Mouse (Mus musculus): Measurements from ENCODE around the gene E2f7. TPM values are rescaled to one million over a fixed set of nuclear protein-coding genes. Genes with fewer than 3 reads are reported as not detected.
A peak's percentile ranks its signal among the peaks of the same experiment; 100 is the strongest.

Gene E2f7
- polyA plus RNA-seq, 1 experiment = 0.22 TPM

DNA sequence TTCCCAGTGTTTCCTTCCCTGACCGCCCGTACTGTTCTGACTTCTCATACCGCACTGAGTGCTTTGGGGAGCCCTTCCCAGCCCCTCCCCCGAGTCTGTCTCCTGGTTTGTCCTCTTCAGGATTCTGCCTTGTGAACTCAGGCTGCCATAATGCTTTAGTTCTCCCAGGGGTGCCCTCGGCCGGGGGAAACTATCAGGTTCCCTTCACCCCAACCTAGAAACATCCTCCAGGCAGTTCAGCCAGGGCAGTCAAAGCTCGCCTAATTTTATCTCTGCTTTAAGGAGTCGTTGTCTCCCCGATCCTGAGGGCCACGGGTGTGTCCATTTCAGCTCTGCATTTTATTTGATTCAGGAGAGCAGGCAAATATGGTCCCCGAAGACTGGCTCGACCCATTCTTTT is 28.0 kb downstream of the E2f7 start:
- no peak for DNase-seq (ENCODE audit: extremely low spot score in 1 of 2, low spot score in 1 of 2)

GRCm38 (mm10) chr10:110773878-110774277 is 28.6 kb downstream of the E2f7 start:
- no peak for DNase-seq (ENCODE audit: extremely low spot score in 1 of 2, low spot score in 1 of 2)

DNA sequence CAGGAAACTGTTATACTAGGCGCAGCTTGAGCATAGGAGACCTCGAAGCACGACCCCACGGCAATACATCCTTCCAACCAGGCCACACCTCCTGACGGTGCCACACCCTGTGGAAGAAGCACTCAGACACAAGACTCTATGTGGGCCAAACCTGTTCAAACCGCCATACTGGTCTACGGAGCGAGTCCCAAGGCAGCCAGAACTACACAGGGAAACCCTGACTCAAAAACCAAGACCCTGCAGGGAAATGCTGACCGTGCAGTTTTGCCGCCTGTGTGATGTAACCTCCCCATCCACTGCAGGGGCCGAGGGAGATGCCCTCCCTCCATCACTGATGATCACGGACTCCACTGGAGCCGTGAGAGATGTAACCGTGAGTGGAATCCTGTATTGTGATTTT is 36.5 kb downstream of the E2f7 start:
- DNase-seq (ENCODE audit: extremely low spot score in 1 of 2, low spot score in 1 of 2) = no peak

- DNase-seq (ENCODE audit: extremely low spot score in 1 of 2, low spot score in 1 of 2) = no peak
Measured at GRCm38 (mm10) chr10:110782655-110783054, 37.4 kb downstream of the E2f7 start.

DNA sequence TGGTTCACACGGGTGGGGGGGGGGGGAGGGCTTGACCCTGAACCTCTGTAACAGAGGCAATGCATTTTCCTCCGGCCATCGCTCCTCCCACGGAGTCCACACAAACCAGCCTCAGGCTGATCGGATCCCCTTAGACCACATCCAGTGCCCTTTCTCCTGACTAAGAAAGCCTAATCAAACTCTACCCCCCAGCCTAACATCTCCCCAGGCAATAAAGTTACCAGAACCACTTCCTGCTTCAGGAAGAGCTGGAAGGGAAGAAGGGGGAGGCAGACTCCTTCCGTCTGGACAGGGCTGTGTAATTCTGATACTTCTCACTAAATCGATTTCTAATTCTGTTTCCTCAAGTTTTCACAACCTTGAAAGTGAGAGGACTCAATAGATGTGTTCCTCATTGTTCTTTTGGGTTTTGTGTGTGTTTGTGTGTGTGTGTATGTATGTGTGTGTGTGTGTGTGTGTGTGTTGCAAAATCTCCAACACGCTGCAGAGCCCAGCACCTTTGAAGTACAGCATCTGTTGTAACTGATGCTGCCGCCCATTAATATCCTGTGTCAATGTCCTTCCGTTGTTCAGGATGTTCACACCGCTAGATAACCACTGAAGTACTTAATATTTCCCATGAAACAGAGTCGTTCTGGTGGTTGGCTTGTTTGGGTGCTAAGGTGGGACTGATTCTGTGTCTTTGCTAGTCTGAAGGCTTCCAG is 43.0 kb downstream of the E2f7 start:
- DNase-seq (ENCODE audit: extremely low spot score in 1 of 2, low spot score in 1 of 2) = no peak

DNA sequence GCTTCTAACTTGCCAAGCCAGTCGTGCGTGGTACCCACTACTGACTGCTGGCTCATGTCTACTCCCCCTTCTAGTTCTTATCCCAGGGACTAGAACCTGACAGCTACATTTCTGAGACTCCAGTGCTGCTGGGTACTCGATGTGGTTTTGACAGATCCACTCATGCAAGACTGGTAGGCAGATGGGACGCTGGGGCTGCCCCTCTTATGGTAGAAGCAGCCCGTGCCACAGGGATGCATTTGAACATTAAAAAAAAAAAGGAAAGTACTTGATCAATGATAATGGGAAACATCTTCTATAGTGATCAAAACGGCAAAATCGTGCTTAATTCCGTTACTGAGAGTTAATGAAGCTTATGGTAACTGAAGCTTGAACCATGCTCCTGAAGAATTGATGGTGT is 44.4 kb downstream of the E2f7 start:
- DNase-seq (ENCODE audit: extremely low spot score in 1 of 2, low spot score in 1 of 2) = no peak

DNA sequence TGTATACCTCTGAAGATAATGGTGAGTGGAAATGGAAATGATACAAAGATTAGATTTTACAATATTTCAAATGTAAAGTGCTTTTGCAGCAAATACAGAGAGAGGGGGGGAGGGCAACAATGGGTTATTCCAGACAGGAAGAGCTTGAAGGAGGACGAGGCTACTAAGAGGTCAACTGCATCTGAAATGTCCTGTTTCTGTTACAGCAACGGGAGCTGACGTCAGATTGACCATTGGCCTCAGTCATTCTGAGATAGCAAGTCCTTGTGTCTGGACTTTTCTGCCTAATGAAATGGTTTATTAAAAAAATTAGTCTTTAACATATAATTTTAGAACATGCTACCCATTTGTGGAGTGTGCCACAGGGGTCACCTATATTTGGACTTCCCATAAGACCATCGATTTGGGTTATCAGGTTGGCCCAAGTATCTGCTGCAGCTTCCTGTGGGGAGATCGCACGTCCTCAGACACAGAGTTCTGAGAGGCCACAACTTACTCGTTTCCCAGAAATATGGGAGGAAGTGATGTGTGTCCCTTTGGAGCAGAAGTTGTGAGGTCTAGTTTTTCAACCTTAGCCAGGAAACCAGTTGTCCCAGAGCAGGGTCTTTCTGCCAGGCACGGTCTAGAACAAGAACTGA is 48.0 kb downstream of the E2f7 start:
- no peak for DNase-seq (ENCODE audit: extremely low spot score in 1 of 2, low spot score in 1 of 2)

- DNase-seq (ENCODE audit: extremely low spot score in 1 of 2, low spot score in 1 of 2) = peak in 1 of 2 experiments; percentile 65
Measured at GRCm38 (mm10) chr10:110794564-110795205, 49.4 kb downstream of the E2f7 start.

- peak in 1 of 2 experiments; percentile 12 for DNase-seq (ENCODE audit: extremely low spot score in 1 of 2, low spot score in 1 of 2)
Measured at GRCm38 (mm10) chr10:110795206-110795796, 50.1 kb downstream of the E2f7 start.

- DNase-seq (ENCODE audit: extremely low spot score in 1 of 2, low spot score in 1 of 2) = no peak
Measured at GRCm38 (mm10) chr10:110801296-110801695, 56.1 kb downstream of the E2f7 start.

GRCm38 (mm10) chr10:110804279-110805024 is 59.2 kb downstream of the E2f7 start:
- DNase-seq (ENCODE audit: extremely low spot score in 1 of 2, low spot score in 1 of 2) = no peak

DNA sequence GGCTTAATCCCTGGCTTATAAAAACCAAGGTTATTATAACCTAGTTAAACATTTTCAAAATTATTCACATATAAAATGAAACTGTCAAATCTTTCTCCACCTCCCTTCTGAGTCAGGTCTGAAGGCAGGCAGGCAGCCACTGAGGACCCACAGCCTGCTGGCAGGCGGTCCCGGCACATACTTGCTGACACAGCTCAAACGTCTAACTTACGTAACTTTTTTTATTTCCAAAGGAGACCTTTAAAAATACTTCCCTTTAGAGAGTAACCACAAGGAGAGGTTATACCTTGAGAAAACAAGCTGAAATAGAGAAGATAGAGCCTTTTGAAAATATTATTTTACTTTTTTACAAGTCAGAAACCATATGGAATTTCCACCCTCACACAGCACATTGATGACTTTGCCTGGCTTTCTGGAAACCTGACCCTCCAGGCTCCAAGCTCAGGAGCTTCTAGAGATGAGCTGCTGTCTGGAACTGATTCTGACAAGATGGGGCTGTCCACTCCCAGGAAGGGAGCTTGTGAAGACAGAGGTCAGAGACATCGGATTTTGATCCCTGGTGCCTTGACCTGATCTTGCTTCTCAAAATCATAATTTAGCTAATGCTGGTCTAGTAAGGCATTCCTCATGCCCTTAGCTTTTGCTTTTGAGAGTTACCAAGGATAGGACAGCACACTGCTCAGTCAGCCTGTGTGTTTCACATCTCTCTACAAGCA is 59.9 kb downstream of the E2f7 start:
- DNase-seq (ENCODE audit: extremely low spot score in 1 of 2, low spot score in 1 of 2) = peak in 1 of 2 experiments; percentile 14

- DNase-seq (ENCODE audit: extremely low spot score in 1 of 2, low spot score in 1 of 2) = no peak
Measured at GRCm38 (mm10) chr10:110806471-110806870, 61.2 kb downstream of the E2f7 start.

GRCm38 (mm10) chr10:110810528-110810927 is 65.3 kb downstream of the E2f7 start:
- no peak for DNase-seq (ENCODE audit: extremely low spot score in 1 of 2, low spot score in 1 of 2)

DNA sequence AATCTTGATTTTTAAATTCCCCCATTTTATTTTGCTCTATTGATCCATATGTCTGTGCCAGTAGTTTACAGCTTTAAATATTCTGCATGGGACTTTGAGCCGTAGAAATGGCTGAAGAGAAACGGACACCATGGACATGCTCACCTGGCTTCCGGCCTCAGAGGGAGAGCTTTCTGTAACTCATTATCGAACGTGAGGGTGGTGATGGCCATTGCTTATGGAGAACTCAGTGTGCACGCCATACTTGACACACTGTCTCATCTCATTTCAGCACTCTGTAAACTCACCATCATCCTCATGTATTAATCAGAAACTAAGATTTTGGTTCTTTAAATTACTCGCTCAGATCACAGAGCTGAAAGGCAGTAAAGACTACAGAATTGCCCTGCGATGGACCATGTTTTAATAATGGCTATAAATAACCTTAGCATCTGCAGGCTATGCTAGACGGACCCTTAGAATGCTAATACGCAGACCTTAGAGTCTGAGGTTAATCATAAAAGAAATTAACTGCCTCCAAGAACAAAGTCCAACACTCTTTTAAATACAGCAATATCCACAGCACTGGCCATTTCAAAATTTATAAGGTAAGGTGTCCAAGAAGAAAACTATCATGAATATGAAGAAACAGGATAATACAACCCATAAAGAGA is 66.1 kb downstream of the E2f7 start:
- no peak for DNase-seq (ENCODE audit: extremely low spot score in 1 of 2, low spot score in 1 of 2)

DNA sequence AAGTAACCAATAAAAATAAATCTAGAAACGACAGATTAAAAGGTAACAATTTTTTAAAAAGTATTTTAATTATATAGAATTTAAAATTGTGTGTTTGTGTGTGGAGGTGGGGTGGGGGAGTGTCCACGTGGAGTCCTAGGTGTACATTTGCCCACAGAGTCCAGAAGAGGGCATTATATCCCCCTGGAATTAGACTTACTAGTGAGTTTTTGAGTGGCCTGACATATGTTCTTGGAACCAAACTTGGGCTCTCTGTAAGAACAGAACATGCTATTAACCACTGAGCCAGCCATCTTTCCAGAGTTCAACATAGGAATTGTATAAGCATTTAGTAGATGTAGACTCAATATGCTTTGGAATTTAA is 66.6 kb downstream of the E2f7 start:
- no peak for DNase-seq (ENCODE audit: extremely low spot score in 1 of 2, low spot score in 1 of 2)

DNA sequence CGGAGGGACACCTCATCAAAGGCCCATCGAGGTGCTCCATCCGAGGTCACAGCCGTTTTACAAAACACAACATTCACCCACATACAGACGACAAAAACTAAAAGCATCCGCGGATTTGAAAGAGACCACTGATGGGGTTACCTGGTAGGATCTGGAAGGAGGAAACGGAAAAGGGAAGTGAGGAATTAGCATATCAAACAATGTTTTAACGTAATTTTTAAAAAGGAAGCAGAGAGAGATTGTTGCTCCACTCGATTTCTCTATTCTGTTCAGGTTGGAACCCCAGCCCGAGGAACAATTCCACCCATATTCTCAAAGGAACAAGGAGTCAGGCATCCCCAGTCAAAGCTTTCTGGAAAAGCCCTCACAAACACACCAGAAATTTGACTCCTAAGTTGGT is 75.9 kb downstream of the E2f7 start:
- no peak for DNase-seq (ENCODE audit: extremely low spot score in 1 of 2, low spot score in 1 of 2)

- DNase-seq (ENCODE audit: extremely low spot score in 1 of 2, low spot score in 1 of 2) = no peak
Measured at GRCm38 (mm10) chr10:110821692-110822091, 76.5 kb downstream of the E2f7 start.

DNA sequence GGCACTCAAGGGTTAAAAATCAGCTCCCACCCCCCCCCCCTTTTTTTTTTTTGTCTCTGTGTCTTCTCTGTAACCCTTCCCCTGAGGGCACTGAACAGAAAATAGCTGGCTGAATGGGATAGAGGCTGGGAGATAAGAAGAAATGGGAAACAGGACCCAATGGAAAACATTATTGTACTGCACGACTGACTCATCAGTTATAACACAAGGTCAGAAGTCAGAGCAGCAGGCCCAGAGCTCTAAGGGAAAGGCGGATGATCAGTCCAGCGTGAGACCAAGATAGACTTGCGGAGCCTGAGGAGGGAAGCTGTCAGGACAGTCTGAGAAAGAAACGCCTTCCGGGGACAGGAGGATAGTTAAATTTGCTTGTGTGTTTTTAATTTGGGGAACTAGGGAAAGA is 87.1 kb downstream of the E2f7 start:
- DNase-seq (ENCODE audit: extremely low spot score in 1 of 2, low spot score in 1 of 2) = no peak
